Mouse (Mus musculus): ENCODE results near the gene 2810004N23Rik.

DNA sequence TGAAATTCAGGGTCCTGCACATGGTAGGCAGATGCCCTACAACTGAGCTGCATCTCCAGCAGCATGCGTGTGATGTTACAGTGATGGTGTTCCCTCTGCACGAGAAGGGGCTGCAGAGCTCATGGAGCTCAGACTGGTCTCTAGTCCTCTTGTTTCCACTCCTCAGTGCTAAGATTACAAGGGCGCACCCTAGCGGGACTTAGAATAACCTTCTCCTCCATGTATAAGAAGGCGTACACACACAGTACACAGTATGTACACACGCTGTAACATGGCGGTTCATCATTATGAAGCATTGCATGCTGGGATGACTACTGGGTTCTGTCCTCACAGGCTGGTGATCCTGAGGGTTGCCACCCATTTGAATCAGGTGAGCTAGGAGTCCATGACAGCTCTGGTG lies 9.2 kb upstream of the 2810004N23Rik start:
- TF ChIP-seq POLR2A (IDR thresholded peaks at IDR 0.05; ENCODE audit: low read depth, low read length): no peak
- no peak for TF ChIP-seq CTCF (IDR thresholded peaks at IDR 0.05; ENCODE audit: extremely low read depth, insufficient read length, insufficient replicate concordance, low read depth, low read length)

All from small intestine, adult 2 months (tissue).